Mouse (Mus musculus): ENCODE data around the gene Samd14.

Gene Samd14

GRCm38 (mm10) chr11:94990102-94990748, 19.5 kb upstream of the Samd14 start:
- DNase-seq (ENCODE audit: low read depth, low spot score): no peak

- peak; percentile 97 for DNase-seq (ENCODE audit: low read depth, low spot score)
Observed at GRCm38 (mm10) chr11:94990749-94991577, 18.7 kb upstream of the Samd14 start, which contains the start of gene Ppp1r9b. Gene Ppp1r9b (plus strand): TSS chr11:94991035.

GRCm38 (mm10) chr11:94991641-94992479, 17.8 kb upstream of the Samd14 start:
- peak; percentile 68 for DNase-seq (ENCODE audit: low read depth, low spot score)

- DNase-seq (ENCODE audit: low read depth, low spot score): no peak
Observed at GRCm38 (mm10) chr11:94992480-94992753, 17.3 kb upstream of the Samd14 start.

- peak; percentile 73 for DNase-seq (ENCODE audit: low read depth, low spot score)
Observed at GRCm38 (mm10) chr11:94992754-94993606, 16.7 kb upstream of the Samd14 start.

GRCm38 (mm10) chr11:94994208-94994814, 15.4 kb upstream of the Samd14 start:
- DNase-seq (ENCODE audit: low read depth, low spot score): peak; percentile 59

- DNase-seq (ENCODE audit: low read depth, low spot score): no peak
Observed at GRCm38 (mm10) chr11:94994947-94995772, 14.5 kb upstream of the Samd14 start.

GRCm38 (mm10) chr11:94996101-94996500, 13.6 kb upstream of the Samd14 start:
- DNase-seq (ENCODE audit: low read depth, low spot score): peak; percentile 80

- DNase-seq (ENCODE audit: low read depth, low spot score): no peak
Observed at GRCm38 (mm10) chr11:94996984-94997383, 12.7 kb upstream of the Samd14 start.

GRCm38 (mm10) chr11:94997596-94997995, 12.1 kb upstream of the Samd14 start:
- no peak for DNase-seq (ENCODE audit: low read depth, low spot score)

- DNase-seq (ENCODE audit: low read depth, low spot score): peak; percentile 65
Observed at GRCm38 (mm10) chr11:94998041-94998531, 11.6 kb upstream of the Samd14 start.

GRCm38 (mm10) chr11:95000128-95000527, 9.6 kb upstream of the Samd14 start:
- no peak for DNase-seq (ENCODE audit: low read depth, low spot score)

GRCm38 (mm10) chr11:95000548-95000947, 9.1 kb upstream of the Samd14 start:
- DNase-seq (ENCODE audit: low read depth, low spot score): no peak

GRCm38 (mm10) chr11:95001058-95001457, 8.6 kb upstream of the Samd14 start:
- peak; percentile 97 for DNase-seq (ENCODE audit: low read depth, low spot score)

GRCm38 (mm10) chr11:95001584-95002347, 7.9 kb upstream of the Samd14 start:
- DNase-seq (ENCODE audit: low read depth, low spot score): no peak

- peak; percentile 69 for DNase-seq (ENCODE audit: low read depth, low spot score)
Observed at GRCm38 (mm10) chr11:95002705-95003104, 7.0 kb upstream of the Samd14 start.

GRCm38 (mm10) chr11:95004136-95004936, 5.3 kb upstream of the Samd14 start:
- DNase-seq (ENCODE audit: low read depth, low spot score): no peak

- DNase-seq (ENCODE audit: low read depth, low spot score): peak; percentile 66
Observed at GRCm38 (mm10) chr11:95004937-95005198, 4.8 kb upstream of the Samd14 start.

All from brain, adult 2 months (tissue).